Mouse (Mus musculus): ENCODE results near the gene Cep152. TPM values are rescaled to one million over a fixed set of nuclear protein-coding genes. Genes with fewer than 3 reads are reported as not detected.

The Cep152 gene
- total RNA-seq, 2 experiments from 2014 or later: 2.6 to 3.6 TPM

- intact Hi-C loops (cut with DNase I): loop anchor here (10.0 kb wide), 1 partner anchor 752 kb away; no protein-coding TSS in a partner anchor
These were observed 62.5 kb downstream of the Cep152 start for GRCm38 (mm10) chr2:125562407-125562806.

GRCm38 (mm10) chr2:125560037-125560436, 64.9 kb downstream of the Cep152 start:
- intact Hi-C loops (cut with DNase I): loop anchor here (10.0 kb wide), 1 partner anchor 755 kb away; no protein-coding TSS in a partner anchor
- no peak for DNase-seq

More at GRCm38 (mm10) chr2:125562407-125562806, 62.5 kb downstream of the Cep152 start:
- no peak for DNase-seq

- DNase-seq: no peak
- intact Hi-C loops (cut with DNase I): no loop called here
These were observed 66.0 kb downstream of the Cep152 start for GRCm38 (mm10) chr2:125558634-125559589.

GRCm38 (mm10) chr2:125555830-125556229, 69.1 kb downstream of the Cep152 start:
- intact Hi-C loops (cut with DNase I): no loop called here

GRCm38 (mm10) chr2:125548806-125549578, 75.9 kb downstream of the Cep152 start:
- DNase-seq: no peak
- intact Hi-C loops (cut with DNase I): no loop called here

More at GRCm38 (mm10) chr2:125555830-125556229, 69.1 kb downstream of the Cep152 start:
- no peak for DNase-seq

GRCm38 (mm10) chr2:125544986-125545385, 79.9 kb downstream of the Cep152 start:
- no peak for DNase-seq
- intact Hi-C loops (cut with DNase I): no loop called here

- intact Hi-C loops (cut with DNase I): no loop called here
- no peak for DNase-seq
These were observed 81.3 kb downstream of the Cep152 start for GRCm38 (mm10) chr2:125543646-125544045.

- DNase-seq: no peak
- intact Hi-C loops (cut with DNase I): no loop called here
These were observed 83.5 kb downstream of the Cep152 start for GRCm38 (mm10) chr2:125541451-125541850.

GRCm38 (mm10) chr2:125540579-125540978, 84.3 kb downstream of the Cep152 start:
- DNase-seq: no peak
- intact Hi-C loops (cut with DNase I): no loop called here

GRCm38 (mm10) chr2:125539640-125540039, 85.3 kb downstream of the Cep152 start:
- intact Hi-C loops (cut with DNase I): no loop called here
- no peak for DNase-seq

- no peak for DNase-seq
- intact Hi-C loops (cut with DNase I): no loop called here
These were observed 94.2 kb downstream of the Cep152 start for GRCm38 (mm10) chr2:125530665-125531064.

GRCm38 (mm10) chr2:125526566-125526965, 98.3 kb downstream of the Cep152 start:
- intact Hi-C loops (cut with DNase I): no loop called here
- DNase-seq: no peak

GRCm38 (mm10) chr2:125525484-125525883, 99.4 kb downstream of the Cep152 start:
- DNase-seq: no peak
- intact Hi-C loops (cut with DNase I): no loop called here

- DNase-seq: no peak
- intact Hi-C loops (cut with DNase I): no loop called here
These were observed 108.3 kb downstream of the Cep152 start for GRCm38 (mm10) chr2:125516594-125516993.

GRCm38 (mm10) chr2:125515291-125516057, 109.4 kb downstream of the Cep152 start:
- intact Hi-C loops (cut with DNase I): no loop called here
- no peak for DNase-seq

GRCm38 (mm10) chr2:125514391-125514790, 110.5 kb downstream of the Cep152 start:
- intact Hi-C loops (cut with DNase I): no loop called here
- no peak for DNase-seq

Measured in left cerebral cortex, postnatal 4 days (tissue).